Mouse (Mus musculus) kidney, postnatal 36 days (tissue): ENCODE data around the gene 2310022B05Rik.

Experiments used
- DNase-seq, 2 experiments: peaks; one replicate each; pipeline ENCODE4 v3.0.0; 2021 to 2022; ENCODE audit warnings: mixed read lengths in 2 of 2

2310022B05Rik gene

GRCm38 (mm10) chr8:124657961-124658360 lies 5.2 kb downstream of the 2310022B05Rik start:
- no peak for DNase-seq

GRCm38 (mm10) chr8:124653568-124654475 lies 9.3 kb downstream of the 2310022B05Rik start:
- peak; percentile 42 to 56 for DNase-seq

- peak; percentile 9 to 35 for DNase-seq
These were observed 10.6 kb downstream of the 2310022B05Rik start for GRCm38 (mm10) chr8:124652546-124652945.

- peak; percentile 80 to 83 for DNase-seq
These were observed 11.4 kb downstream of the 2310022B05Rik start for GRCm38 (mm10) chr8:124651776-124652175.

GRCm38 (mm10) chr8:124648311-124648710 lies 14.9 kb downstream of the 2310022B05Rik start:
- no peak for DNase-seq

GRCm38 (mm10) chr8:124643540-124644339 lies 19.4 kb downstream of the 2310022B05Rik start:
- DNase-seq, result peak; percentile 60 to 64

- DNase-seq, result peak in 1 of 2 experiments; percentile 36
These were observed 21.6 kb downstream of the 2310022B05Rik start for GRCm38 (mm10) chr8:124641599-124641998.

GRCm38 (mm10) chr8:124635247-124635502 lies 28.0 kb downstream of the 2310022B05Rik start:
- DNase-seq, result no peak

GRCm38 (mm10) chr8:124634411-124635246 lies 28.5 kb downstream of the 2310022B05Rik start:
- peak in 1 of 2 experiments; percentile 69 for DNase-seq

GRCm38 (mm10) chr8:124633001-124633703 lies 30.0 kb downstream of the 2310022B05Rik start:
- DNase-seq, result peak; percentile 61 to 68

- DNase-seq, result no peak
These were observed 31.2 kb downstream of the 2310022B05Rik start for GRCm38 (mm10) chr8:124631966-124632365.

GRCm38 (mm10) chr8:124630891-124631290 lies 32.3 kb downstream of the 2310022B05Rik start:
- no peak for DNase-seq

- no peak for DNase-seq
These were observed 32.7 kb downstream of the 2310022B05Rik start for GRCm38 (mm10) chr8:124630489-124630888.

GRCm38 (mm10) chr8:124626251-124626650 lies 36.9 kb downstream of the 2310022B05Rik start:
- DNase-seq, result no peak

- DNase-seq, result no peak
These were observed 41.9 kb downstream of the 2310022B05Rik start for GRCm38 (mm10) chr8:124621255-124621654.

GRCm38 (mm10) chr8:124618252-124618651 lies 44.9 kb downstream of the 2310022B05Rik start:
- peak in 1 of 2 experiments; percentile 8 for DNase-seq

- peak; percentile 65 to 84 for DNase-seq
These were observed 45.8 kb downstream of the 2310022B05Rik start for GRCm38 (mm10) chr8:124617266-124617869.

- DNase-seq, result no peak
These were observed 48.8 kb downstream of the 2310022B05Rik start for GRCm38 (mm10) chr8:124614325-124614724.

GRCm38 (mm10) chr8:124608972-124609353 lies 54.2 kb downstream of the 2310022B05Rik start:
- DNase-seq, result no peak

- peak; percentile 10 to 51 for DNase-seq
These were observed 54.8 kb downstream of the 2310022B05Rik start for GRCm38 (mm10) chr8:124608239-124608971.

- DNase-seq, result peak in 1 of 2 experiments; percentile 10
These were observed 59.1 kb downstream of the 2310022B05Rik start for GRCm38 (mm10) chr8:124604066-124604465.
